Mouse (Mus musculus) cerebellum, postnatal 25 days (tissue): ENCODE data around the gene Gna13.
"Not testable (repeated sequence)": the region's sequence is repeated elsewhere in the genome, so short reads cannot be mapped to it uniquely, and the experiment has no call there.

Experiments used
- DNase-seq, 2 experiments: peaks; one replicate each; pipeline ENCODE4 v3.0.0; 2021; ENCODE audit warnings: mixed read lengths in 2 of 2

Gene Gna13

DNA sequence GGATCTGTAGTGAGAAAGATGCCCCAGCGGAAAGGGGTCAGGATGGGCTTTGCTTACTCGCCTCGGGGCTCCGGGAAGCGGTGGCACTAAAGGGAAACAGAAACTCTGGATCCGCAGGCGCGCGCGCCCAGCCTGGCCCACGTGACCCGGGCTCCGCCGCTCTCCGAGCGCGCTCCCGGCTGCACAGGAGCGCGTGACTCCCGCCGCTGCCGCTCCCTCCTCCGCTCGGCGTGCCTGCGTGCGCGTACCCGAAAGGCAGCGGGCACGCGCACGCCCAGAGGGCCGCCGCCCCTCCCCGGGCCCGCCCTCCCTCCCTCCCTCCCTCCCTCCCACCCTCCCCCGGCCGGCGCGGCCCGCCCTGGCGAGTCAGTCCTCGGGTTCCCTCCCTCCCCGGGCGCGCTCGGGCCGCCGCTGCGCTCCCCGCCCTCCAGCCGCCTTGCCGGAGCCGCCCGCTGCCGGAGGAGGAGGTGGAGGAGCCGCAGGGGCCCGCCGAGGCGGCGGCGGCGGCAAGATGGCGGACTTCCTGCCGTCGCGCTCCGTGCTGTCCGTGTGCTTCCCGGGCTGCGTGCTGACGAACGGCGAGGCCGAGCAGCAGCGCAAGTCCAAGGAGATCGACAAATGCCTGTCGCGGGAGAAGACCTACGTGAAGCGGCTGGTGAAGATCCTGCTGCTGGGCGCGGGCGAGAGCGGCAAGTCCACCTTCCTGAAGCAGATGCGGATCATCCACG is at the start of gene Gna13:
Gna13 (plus strand) TSS at position 369 of the 728 bp plus-strand sequence.
- peak; percentile 93 to 96 for DNase-seq

GRCm38 (mm10) chr11:109316921-109317320 is 45.7 kb upstream of the Gna13 start:
- DNase-seq = peak; percentile 61 to 80

DNA sequence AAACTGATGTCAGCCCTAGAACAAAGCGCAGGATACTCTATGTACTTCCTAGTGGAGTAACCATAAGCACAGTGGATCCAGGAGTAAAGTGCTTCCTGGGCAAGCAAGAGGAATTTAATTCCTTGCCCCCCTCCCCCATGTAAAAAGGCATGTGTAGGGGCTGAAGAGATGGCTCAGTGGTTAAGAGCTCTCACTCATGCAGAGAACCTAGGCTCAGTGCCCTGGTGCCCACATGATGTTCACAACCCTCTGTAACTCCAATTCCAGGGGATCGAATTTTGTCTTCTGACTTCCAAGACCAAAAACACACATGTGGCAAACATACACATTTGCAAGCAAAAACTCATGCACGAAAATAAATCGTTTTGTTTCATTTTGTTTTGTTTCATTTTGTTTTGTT is 43.2 kb upstream of the Gna13 start:
- DNase-seq = no peak

DNA sequence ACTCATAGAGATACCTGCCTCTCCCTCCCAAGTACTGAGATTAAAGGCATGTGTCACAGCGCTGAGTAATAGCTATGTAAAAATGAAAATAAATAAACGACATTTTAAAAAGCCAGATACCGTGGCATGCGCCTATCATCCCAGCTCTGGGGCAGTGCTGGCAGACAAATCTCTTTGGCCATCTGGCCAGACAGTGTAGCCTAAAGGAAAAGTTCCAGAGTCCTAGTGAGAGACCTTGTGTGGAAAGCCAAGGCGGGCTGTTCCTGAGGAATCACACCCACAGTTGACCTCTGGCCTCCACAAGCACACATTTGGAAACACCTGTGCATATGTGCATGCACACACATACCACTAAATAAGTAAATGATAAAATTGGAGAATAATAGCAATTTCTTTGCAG is 42.7 kb upstream of the Gna13 start:
- peak; percentile 67 to 77 for DNase-seq

- DNase-seq = peak; percentile 80 to 87
Measured at GRCm38 (mm10) chr11:109320361-109320933, 42.2 kb upstream of the Gna13 start.

- DNase-seq = no peak
Measured at GRCm38 (mm10) chr11:109326270-109326669, 36.4 kb upstream of the Gna13 start.

GRCm38 (mm10) chr11:109327381-109327780 is 35.2 kb upstream of the Gna13 start:
- peak in 1 of 2 experiments; percentile 38 for DNase-seq

DNA sequence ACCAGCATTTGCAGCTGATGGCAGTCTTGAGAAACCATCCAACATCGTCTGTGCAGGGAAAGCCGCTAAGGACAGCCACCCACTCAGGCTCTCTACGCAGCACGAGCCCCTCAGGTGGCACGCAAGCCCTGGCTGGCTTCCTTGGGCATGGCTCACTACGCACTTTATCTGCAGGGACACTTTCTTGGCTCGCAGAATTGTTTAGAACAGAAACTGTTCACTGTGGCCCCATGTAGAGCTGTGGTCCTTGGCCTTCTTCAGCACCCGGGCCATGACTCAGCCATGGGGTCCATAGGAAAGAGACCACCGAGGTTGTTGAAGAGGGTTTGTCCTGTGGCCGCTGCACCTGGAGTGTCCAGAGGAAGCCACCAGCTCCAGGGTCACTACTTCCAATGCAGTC is 34.7 kb upstream of the Gna13 start:
- DNase-seq = no peak

- no peak for DNase-seq
Measured at GRCm38 (mm10) chr11:109329331-109329730, 33.3 kb upstream of the Gna13 start.

- DNase-seq = no peak
Measured at GRCm38 (mm10) chr11:109330706-109331393, 31.8 kb upstream of the Gna13 start.

- DNase-seq = peak; percentile 93 to 97
Measured at GRCm38 (mm10) chr11:109331424-109331824, 31.2 kb upstream of the Gna13 start.

DNA sequence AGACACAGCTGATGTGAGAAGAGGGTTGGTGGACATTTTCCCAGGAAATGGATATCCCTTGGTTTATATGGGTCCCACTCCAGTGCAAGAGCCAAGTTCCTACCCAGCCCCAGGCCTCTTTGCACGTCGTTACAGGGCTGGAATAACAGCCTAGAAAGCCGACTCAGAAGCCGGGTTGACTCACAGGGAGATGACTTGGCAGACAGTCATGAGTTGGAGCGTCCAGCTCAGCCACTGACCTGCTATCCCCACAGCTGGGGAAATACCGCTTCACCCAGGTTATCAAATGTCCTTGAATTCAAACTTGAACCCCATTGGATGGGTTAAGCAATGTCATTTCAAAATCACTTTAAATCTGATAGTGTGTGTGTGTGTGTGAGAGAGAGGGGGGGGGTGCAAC is 29.9 kb upstream of the Gna13 start:
- no peak for DNase-seq

- no peak for DNase-seq
Measured at GRCm38 (mm10) chr11:109334773-109335172, 27.9 kb upstream of the Gna13 start.

DNA sequence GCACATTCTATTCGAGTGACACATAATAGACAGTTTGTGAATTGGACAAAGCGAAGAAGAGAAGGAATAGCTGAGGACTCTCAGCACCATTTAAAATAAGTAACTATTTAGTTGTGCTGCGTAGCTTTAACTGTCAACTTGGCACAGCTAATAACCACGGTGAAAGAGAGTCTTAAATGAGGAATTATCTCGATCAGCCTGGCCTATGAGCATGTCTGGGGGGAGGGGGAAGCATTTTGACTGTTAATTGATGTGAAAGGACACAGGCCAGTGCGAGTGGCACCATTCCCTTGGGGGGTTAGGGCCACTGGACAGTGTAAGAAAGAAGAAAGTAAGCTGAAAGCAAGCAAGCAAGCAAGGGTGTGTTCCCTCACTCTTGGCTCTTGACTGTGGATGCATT is 26.7 kb upstream of the Gna13 start:
- DNase-seq = no peak

DNA sequence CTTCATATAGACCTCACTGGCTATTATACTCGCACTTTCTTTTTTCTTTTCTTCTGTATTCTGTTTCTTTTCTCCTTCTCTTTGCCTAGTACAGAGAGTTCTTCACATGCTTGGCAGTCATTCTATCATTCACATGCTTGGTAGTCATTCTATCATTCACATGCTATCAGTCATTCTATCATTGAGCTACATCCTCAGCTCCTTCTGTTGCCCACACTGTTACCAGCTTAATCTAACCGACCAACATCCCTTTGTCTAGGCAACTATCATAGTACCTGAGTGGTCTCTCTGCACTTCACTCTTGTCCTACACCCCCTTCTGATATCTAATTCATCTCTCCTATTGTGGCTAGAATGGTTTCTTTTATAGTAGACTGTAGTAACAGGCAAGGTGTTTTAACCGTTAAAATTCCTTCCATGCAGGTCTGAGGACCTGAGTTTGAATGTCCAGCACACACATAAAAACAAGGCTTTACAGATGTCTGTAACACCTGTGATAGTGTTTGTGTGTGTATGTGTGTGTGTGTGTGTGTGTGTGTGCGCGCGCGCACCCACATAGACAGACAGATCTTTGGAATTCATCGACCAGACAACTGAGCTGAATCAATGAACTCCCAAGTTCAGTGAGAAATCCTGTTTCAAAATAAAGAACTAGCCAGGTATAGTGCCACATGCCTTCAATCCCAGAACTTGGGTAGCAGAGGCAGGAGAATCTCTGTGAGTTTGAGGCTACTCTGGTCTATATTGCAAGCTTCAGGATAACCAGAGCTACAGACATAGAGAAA is 23.3 kb upstream of the Gna13 start:
- no peak for DNase-seq

- DNase-seq = no peak
Measured at GRCm38 (mm10) chr11:109340541-109340940, 22.1 kb upstream of the Gna13 start.

GRCm38 (mm10) chr11:109342666-109343065 is 20.0 kb upstream of the Gna13 start:
- DNase-seq = not testable (repeated sequence)

DNA sequence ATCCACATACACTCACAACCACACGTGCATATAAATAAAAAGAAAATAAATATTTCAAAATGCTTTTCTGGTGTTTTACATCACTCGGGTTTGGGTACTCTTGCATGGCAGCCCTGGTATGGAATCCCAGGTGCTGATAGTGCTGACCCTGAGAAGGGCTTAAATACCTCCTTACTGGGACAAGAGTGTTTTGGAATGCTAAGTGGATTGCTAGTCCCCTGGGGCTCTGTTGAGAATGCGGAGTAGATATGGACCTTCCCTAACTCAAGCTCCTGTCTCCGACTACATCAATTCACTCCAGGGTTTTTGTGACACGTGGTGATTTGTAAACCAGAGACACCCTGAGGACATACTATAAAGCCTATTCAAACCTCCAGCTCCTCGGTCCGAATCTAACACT is 19.1 kb upstream of the Gna13 start:
- DNase-seq = no peak

DNA sequence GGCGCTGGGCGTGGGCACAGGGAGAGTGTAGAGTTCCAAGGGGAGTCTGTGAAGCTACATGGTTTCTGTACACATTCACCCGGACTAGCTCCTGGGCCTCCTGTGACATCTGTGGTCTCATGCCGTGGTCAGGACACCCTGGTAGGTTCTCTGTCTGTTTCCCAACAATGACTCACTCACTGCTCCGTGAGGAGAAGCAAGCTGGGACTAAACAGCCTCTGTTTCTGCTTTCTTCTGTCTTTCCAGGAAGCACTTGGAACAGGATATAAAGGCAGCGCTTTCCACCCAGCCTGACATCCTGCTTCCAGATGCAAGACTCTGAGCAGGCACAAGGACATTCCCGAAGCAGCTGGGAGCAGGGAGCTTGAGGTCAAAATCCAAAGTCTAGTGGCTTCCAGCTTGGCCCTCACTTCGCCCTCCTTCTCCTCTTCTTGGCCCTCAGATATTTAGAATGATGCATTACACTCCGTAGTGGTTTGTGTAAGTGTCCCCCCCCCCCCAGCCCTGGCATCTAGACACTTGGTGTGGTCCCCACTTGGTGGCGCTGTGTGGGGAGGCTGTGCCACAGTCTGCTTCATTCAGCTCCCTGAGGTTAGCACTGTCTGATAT is 18.5 kb upstream of the Gna13 start:
- DNase-seq = peak; percentile 62 to 83

GRCm38 (mm10) chr11:109347242-109347959 is 15.2 kb upstream of the Gna13 start:
- DNase-seq = peak; percentile 91 to 95

- DNase-seq = no peak
Measured at GRCm38 (mm10) chr11:109348408-109348807, 14.2 kb upstream of the Gna13 start.
